Mouse (Mus musculus) neutrophil, adult 83 days (primary cell): ENCODE data around the gene 5330417H12Rik. TPM values are rescaled to one million over a fixed set of nuclear protein-coding genes. Genes with fewer than 3 reads are reported as not detected.

Source experiments
- total RNA-seq, 2 experiments: library from RNA; stranded (reverse); gene quantifications; one replicate each; pipeline ENCODE4 v1.2.4; 2023

The 5330417H12Rik gene
- not detected for total RNA-seq

GRCm38 (mm10) chr7:107625061-107625460 is at the start of gene 5330417H12Rik:
5330417H12Rik (minus strand) TSS chr7:107625161.

GRCm38 (mm10) chr7:107594857-107595402 is 30.0 kb downstream of the 5330417H12Rik start, which contains the start of gene Ppfibp2:
Ppfibp2 (plus strand) TSS chr7:107595207.

Other genes starting within 250 kb of the 5330417H12Rik start
- gene Olfml1, start 57.7 kb downstream of the 5330417H12Rik start, total RNA-seq = not detected
- gene Ppfibp2, start 30.0 kb downstream of the 5330417H12Rik start, total RNA-seq = 10 to 100 TPM; 12.4 to 15.7 TPM
- not detected for gene Cyb5r2, start 132.9 kb upstream of the 5330417H12Rik start, total RNA-seq
- not detected for gene Ovch2, start 176.0 kb upstream of the 5330417H12Rik start, total RNA-seq
- not detected for gene Olfr467, start 187.1 kb upstream of the 5330417H12Rik start, total RNA-seq
- not detected for gene Olfr469, start 200.4 kb upstream of the 5330417H12Rik start, total RNA-seq
- not detected for gene Olfr470, start 222.3 kb upstream of the 5330417H12Rik start, total RNA-seq